Mouse (Mus musculus) embryo, embryonic 9.5 days (tissue): ENCODE measurements around the gene Epc2.
"Not testable (repeated sequence)": the region's sequence is repeated elsewhere in the genome, so short reads cannot be mapped to it uniquely, and the experiment has no call there.

Source experiments
- DNase-seq: peaks from one replicate; pipeline ENCODE4 v3.0.0-alpha.2; 2017; ENCODE audit errors: extremely low spot score

The Epc2 gene

DNA sequence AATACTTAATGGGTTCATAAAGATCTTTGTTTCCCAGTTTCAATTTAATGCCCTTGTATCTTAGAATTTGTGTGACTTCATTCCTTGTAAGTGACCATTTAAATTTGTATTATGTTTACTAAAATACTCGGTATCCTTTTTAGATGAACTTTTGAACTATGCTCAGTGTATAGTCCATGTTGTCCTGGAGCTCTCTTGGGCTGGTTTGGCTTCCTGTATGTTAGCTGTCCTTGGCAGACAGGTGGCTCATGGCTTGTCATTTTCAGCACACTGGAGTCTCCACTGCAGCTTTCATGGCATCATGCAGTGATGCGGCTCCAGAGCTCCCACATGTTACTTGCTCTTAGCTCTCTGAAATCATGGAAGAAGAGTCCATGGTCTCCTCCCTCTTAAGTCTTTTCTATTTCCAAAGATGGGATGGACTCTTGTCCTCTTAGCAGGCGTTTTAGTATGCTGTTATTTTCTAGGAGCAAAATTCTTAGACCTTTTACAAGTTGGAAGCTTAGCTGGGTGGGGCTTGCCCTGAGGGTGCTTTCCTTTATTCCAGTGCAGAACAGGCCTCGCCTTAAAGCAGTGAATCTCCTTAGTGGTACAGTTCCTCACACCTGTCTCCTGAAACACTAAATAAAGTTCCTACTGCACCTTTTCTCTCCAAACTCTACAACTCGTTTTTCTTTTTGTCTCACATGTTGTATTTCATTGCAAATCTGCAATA lies 20.5 kb downstream of the Epc2 start:
- DNase-seq, result no peak

DNA sequence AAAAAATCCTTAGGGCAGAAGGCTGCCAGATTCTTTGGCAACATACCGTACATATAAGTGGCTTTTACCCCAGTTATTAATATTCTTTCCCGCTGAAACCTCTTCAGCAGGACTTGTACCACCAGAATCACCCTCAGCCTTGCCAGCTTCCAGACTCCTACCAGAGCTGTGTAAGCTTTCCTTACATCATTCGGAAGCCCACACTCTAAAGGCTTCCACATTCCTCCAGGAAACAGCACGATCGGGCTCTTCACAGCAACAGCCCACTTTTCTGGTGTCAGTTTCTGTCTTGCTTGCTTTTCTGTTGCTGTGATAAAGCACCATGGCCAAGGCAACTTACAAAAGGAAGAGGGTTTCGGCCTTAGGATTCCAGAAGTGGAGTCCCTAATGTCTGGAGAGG lies 21.2 kb downstream of the Epc2 start:
- no peak for DNase-seq

DNA sequence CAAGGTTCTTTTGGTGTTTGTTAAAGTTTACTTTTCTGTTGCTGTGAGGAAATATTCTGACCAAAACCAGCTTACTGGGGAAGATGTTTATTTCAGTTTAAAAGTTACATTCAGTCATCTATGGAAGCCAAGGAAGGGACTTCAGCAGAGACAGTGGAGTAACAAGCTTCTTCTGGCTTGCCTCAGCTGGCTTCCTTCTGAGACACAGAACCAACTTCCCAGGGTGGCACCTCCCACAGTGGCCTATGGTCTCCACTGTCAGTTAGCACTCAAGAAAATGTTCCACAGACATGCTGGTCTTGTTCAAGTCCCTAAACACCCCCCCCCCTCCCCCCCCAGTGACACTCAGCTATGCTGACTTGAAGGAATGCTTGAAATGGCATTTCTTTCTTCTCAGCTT lies 30.9 kb downstream of the Epc2 start:
- DNase-seq, result no peak

DNA sequence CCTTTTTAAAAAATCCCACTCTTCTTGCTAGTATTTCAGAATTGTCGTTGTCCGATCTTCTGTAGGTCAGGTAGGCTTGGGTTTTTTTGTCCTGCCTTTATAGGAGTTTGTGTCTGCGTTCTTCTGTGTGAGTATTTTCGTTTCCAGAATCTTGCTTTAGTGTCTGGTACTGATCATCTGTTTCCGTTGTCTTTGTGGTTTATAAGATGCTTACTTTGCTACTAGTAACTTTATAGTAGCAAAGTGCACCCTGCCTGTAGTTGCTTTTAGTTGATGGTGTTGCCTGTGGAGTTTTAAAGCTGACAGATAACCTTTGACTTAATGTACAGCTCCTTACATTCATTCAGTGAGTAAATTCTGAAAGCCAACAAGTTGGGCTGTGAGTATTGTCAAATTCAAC lies 32.1 kb downstream of the Epc2 start:
- DNase-seq, result no peak

DNA sequence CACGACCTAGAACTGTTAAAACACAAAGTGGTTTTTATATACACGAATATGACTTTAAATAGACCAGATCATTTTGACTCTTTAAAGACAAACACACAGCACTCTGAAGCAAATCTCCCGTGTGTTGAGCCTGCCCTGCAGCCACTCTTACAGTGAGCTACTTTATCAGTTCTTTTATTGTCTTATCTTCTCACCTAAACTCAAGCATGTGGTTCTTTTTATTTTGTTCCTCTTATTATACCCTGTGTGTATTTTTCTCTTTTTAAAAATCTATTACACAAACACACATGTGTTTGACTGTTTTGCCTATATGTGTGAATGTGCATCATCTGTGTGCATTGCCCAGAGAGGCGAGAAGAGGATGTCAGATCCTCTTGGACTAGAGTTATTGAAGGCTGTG lies 50.1 kb downstream of the Epc2 start:
- DNase-seq, result no peak

DNA sequence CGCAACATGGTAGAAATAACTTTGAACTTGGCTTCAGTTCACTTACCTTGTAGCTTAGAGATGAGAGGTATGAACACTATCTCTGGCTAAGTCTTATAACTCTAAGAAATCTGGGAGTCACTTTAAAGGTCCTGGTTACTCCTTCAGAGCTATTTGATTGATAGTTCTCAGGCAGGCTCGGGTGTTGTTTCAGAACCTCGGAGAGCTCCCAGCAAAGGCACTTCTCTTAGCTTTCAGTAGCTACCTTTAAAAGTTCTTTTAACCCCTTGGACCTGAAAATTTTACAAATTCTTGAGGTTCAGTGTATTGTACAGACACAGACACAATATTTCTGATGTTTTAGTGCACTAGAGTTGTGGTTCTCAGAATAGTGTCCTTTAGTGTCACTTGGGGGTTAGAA lies 52.3 kb downstream of the Epc2 start:
- peak; percentile 38 for DNase-seq

DNA sequence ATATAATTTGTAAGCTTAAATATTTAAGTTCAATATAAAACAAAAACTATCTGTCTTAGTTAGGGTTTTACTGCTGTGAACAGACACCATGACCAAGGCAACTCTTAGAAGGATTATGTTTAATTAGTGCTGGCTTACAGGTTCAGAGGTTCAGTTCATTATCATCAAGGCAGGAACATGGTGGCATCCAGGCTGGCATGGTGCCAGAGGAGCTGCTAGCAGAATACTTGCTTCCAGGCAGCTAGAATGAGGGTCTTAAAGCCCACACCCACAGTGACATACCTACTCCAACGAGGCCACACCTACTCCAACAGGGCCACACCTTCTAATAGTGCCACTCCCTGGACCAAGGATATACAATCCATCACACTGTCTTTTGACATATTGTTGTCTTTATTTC lies 53.9 kb downstream of the Epc2 start:
- not testable (repeated sequence) for DNase-seq

DNA sequence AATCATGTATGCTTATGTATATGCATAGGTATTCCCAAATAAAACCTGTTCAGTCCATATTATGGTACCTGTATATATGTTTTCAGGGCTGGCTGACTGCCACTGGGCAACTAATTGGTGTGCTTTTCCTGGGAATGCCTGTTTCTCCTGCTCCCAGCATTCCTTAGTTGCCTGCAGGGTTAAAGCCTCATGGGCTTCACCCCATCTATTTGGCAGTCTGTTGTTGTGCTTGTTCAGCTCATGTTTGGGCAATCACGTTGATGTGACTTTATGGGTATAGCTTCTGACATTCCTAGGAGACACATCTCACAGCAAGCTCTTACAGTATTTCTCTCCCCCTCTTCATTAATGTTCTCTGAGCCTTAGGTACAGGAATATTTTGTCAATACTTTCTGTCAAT lies 59.5 kb downstream of the Epc2 start:
- DNase-seq, result no peak

DNA sequence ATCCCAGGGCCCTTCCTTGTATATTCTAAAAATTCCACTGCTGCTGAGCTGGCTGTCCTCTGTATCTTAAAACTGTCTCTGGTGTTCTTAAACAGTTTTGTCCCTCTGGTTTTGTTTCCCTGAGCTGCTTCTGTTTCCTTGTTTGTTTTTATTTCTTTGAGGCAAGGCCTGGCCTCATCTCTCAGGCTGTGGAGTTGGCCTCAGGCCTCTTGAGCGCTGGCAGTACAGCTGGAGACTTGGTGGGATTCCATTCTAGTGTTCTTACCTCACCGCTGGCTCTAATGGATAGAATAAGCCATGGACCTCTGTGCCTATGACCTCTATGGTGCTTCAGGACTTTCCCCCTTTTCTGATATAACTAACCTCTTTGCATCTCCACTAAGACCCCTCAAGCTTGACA lies 64.7 kb downstream of the Epc2 start:
- DNase-seq, result no peak

DNA sequence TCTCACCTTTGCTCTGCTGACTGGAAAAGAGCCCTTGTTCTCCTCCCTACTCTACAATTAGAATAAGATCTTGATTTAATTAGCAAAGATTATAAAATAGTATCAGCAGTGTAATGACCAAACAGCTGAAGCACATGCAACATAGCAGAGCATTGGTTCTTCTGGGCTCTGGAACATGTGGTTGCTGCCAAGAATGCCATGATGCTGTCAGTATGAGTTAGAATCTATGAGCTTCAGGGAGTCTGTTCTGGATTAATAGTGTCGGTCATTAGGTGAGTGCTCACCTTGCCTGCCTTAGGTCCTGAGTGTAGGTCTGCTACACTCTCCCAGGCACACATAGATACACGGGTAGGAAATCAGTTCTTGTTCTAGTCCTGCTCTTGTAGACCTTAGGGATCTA lies 69.1 kb downstream of the Epc2 start:
- DNase-seq, result no peak

DNA sequence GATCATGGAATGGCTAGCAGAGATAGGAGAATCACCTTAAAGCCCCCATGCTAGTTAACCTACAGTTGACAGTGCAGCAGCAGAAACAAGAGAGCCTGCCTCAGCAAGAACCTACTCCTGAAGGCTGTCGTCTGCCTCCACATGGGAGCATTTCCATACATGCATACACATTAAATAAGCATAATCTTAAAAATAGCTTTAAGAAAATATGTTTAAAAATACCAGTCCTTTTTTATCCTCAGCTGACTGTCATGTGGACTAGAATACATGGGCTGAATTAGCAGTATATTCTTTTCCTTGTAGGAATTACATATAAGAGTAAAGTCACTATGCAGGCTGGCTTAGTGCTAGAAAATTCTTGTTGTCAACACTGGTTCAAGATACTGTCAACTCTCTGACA lies 69.7 kb downstream of the Epc2 start:
- no peak for DNase-seq

DNA sequence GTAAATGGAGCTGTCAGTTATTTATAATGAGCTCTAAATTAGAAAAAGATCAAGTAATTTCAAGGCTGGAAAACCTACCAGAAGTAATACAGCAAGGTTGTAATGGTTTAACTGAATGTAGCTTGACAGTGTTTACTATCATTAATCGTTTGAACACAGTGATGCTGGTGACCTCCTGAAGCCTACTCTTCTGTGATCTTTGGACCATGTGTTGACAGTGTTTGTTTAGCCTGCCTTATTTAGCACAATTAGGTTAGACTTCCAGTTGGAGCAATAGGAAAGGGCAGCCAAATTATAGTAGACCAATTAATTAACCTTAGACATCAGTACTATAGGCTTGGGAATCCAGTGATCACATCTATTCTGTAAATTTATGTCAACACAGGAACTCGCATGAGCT lies 70.3 kb downstream of the Epc2 start:
- no peak for DNase-seq

DNA sequence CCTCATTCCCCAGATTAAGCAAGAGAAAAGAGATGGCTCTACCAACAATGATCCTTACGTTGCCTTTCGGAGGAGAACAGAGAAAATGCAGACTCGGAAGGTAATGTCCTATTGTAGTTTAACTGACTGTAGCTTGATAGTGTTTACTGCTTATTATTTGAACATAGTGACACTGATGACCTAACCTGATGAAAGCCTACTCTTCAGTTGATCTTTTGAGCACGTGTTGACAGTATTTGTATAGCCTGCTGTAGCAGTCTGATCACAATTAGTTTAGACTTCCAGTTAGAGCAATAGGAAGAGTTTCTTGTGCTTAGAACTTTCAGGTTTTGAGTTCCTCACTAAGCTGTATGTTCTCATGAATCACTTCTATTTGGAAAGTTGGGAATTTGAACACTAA lies 71.3 kb downstream of the Epc2 start:
- no peak for DNase-seq

DNA sequence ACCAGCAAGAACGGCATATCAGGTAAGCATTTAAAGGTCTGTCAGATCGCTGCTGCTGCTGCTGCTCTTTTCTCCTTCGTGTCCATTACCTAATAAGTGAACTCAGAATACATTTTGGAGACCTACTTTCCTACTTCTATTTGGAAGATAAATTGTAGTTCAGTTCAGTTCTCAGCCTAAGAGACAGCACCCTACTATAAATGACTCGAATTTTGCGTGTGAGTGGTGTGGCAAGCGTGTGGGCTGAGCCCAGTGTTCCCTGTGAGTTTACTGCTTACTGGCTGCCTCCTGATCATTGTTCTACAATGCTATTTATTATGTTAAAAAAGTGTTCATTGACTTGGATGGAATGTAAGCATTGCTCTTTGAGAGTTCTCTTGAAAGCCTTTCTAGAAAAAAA lies 85.9 kb downstream of the Epc2 start:
- DNase-seq, result no peak

DNA sequence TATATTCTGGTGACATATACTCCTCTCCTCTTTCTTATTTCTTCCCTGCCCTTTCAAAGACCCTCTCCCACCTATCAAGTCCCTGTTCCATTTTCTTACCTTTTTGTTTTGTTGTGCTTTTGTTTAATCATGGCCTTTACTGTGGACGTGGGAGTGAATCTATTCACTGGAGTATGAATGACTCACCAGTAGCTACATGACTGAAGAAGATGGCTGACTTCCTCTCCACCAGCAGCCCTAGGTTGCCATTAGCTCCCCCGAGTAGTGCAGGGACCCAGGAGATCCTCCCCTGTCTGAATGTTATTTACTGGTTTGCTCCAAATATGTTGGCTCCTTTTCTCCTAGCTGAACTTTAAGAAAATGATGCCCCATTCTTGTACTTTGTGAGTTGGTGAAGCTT lies 86.8 kb downstream of the Epc2 start:
- no peak for DNase-seq

DNA sequence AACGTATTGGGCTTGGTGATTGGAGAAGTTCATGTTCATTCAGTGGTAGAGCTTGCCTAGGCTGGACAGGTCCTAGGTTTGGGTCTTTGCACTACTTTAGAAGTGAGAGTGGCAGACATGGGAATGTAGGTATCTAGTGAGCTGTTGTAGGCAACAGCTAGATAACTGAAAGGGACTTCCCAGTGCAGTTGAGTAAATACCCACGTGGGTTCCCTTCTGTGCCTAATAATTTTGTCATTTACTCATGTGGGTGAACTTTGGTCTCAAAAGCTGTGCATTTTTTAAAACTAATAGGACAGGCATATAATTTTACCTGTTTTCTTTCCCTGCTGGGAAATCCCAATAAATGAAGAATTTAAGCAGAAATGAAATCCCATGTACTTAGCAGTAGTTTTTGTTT lies 88.5 kb downstream of the Epc2 start:
- DNase-seq, result no peak

DNA sequence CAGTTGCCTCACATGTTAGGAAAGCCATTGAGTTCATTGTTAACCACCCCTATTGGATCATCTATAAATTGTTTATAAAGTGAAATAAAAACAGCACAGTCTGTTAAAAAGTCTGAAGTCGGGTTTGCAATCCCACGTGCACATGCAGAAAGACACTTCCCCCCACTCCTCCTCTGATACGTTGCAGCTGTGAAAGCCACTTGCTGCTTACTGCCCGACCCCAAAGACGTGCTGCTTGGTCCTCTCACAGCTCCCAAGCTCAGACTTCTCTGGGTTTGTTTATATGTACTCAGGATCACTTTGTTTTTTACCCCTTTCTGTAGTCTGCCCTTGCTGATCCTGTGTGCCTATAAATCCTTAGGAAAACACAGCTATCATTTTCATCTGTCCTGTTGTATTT lies 96.5 kb downstream of the Epc2 start:
- no peak for DNase-seq

DNA sequence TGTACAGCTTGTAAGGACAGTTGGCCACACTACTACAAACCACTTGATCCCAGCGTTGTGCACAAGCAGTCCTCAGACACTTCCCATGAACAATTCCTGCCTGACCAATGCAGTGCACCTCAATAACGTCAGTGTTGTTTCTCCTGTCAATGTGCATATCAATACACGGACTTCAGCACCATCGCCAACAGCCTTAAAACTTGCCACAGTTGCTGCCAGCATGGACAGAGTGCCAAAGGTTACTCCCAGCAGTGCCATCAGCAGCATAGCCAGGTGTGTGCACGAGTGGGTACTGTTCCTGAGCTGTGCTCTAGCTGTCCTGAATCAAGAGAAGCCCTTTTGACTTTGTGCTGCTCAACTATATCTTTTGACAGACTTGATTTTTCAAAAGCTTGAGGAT lies 97.2 kb downstream of the Epc2 start:
- no peak for DNase-seq

DNA sequence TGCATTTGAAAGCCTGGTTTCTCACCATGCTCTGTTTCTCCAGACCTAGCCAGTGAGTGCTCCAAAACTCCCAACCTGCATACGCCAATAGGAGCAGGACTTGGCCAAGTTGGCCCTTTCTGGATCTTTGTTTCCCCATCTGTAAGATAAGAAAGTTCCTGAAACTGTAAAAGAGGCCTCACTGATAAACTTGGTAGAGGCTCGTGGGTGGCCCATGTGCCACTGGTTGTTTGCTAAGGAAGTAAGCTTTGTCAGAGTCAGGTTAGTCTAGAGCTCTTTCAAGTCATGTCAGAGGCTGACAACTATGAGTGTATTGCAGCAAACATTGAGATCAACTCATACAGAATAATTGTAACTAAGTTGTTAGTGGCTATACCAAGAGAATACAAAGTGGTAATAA lies 101.8 kb downstream of the Epc2 start:
- no peak for DNase-seq

DNA sequence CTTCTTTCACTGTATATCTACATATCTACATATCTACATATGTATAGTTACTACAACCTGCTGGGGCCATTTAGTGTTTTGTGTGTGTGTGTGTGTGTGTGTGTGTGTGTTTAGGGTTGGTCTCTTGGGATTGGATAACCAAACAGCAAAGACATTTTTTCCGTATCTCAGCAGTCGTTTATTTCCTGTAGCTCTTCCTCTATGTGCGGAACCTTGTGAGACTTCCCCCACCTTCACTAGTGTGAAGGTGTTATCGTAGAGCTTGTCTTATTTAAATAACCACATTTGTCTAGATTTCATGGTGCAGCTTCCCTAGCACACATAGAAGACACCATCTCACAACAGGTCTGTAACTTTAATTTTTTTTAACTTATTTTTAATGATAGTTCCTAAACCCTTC lies 106.1 kb downstream of the Epc2 start:
- no peak for DNase-seq

DNA sequence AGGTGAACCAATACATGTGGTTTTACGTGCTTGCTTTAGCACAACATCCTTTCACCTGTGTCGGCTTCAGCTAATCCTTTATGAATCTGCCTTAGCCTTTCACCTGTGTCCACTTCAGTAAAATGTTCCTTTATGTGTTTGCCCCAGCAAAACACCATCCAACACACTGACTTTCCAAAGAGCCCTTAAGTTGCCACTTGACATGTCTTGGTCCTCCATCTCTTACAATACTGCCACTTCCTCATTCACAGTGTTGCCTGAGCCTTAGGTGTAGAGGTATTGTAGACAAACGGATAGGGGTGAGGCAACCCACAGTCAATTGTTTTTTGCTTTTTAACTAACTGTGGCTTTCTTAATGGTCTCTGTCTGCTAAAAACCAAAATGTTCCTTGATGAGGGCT lies 107.1 kb downstream of the Epc2 start:
- DNase-seq, result no peak

DNA sequence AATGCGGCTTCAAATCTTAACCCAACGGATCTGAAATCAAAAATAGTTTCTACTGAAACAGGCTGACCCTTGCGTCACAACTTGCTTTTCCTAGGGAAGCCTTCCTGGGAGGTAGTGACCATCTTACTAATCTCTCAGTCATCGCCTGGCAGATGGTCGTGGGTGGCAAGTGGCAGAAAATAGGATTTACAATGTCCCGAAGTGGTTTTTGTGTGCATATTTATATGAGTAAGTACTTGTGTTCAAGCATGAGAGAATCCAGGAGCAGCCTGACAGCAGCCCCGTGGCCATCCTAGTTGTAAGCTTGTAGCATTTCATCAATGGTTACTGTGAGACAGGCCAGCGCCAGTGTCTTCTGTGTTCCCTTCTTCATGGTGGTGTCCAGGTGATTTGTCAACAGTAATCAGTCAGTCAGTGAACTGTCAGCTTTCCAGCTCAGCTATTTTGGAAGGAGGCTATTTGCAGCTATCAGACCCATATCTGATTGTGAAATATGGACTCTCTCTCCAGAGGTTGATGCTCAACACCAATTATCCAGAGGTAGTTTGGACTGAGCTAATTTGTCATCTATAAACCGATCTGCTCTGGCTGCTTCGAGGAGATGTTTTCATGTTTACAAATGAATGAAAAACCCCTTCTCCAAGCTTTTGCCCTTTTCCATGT lies 111.5 kb downstream of the Epc2 start:
- DNase-seq, result no peak

DNA sequence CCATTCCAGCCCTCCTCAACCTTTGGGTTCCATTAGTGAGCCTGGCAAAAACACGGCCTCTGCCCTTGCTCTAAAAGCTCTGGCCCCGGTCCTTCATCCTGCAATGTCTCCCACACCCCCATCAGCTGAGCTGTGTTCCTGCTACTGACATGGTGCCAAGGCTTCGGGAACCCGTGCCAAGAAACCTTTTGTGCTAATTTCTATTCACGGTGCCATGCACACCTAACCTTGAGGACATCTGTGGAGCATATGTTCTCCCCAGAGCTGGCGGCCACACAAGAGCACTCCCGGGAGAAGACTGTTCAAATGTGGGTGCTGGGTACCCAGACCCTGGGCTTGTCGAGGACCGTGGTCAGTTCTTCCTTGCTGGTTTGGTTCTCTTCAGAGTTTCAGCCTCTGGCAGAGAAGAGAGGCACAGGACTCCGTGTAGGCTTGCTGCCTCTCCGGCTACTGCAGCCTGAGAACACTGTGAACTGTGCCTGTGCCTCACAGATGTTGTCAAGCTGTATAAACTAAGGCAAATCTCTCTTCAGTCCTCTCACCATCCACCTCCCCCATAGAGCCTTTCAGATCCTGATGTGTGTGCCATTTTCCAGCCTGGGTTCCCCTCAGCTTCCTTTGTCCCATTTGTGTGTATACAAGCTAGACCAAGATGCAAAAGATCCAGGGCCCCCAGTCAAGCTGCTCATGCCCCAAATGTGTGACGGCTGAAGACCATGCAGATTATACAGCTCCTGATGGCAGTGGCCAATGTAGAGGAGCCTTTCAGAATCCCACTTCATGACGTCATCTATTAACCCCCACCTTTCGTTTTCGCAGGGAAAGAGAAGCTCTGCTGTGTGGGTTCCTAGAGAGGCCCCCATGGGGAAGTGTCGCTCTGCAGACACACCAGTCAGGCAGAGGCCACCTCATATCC lies 118.8 kb downstream of the Epc2 start:
- no peak for DNase-seq
